Mouse (Mus musculus) midbrain, embryonic 16.5 days (tissue): ENCODE data around the gene Lipk. TPM values are rescaled to one million over a fixed set of nuclear protein-coding genes. Genes with fewer than 3 reads are reported as not detected.

Experiments used
- ATAC-seq: fragments of 200-750 bp; cut with Nextera tagmentation; 2 replicates; pipeline ENCODE4 v1.8.0; 2017; ENCODE audit warnings: moderate TSS enrichment
- H3K27ac ChIP-seq: fragments of 300-500 bp; sonication (generic); 2 replicates; pipeline ENCODE4 v1.5.1; 2014; ENCODE audit warnings: mild to moderate bottlenecking, low read length, mixed read lengths
- H3K27me3 ChIP-seq: fragments of 300-500 bp; sonication (generic); 2 replicates; pipeline ENCODE4 v1.6.1; 2014; ENCODE audit warnings: low read depth, low read length, mixed read lengths; ENCODE audit not compliant: control insufficient read depth, insufficient read depth
- H3K36me3 ChIP-seq: fragments of 300-500 bp; sonication (generic); 2 replicates; pipeline ENCODE4 v1.6.1; 2014; ENCODE audit warnings: mild to moderate bottlenecking, low read length, moderate library complexity, mixed read lengths; ENCODE audit not compliant: control insufficient read depth, insufficient read depth
- H3K4me1 ChIP-seq: fragments of 300-500 bp; sonication (generic); 2 replicates; pipeline ENCODE4 v1.6.1; 2014; ENCODE audit warnings: mild to moderate bottlenecking, low read length, mixed read lengths; ENCODE audit not compliant: control insufficient read depth, insufficient read depth
- H3K4me2 ChIP-seq: fragments of 300-500 bp; sonication (generic); 2 replicates; pipeline ENCODE4 v1.6.1; 2014; ENCODE audit warnings: mild to moderate bottlenecking, low read length, mixed read lengths
- H3K4me3 ChIP-seq: fragments of 300-500 bp; sonication (generic); 2 replicates; pipeline ENCODE4 v1.5.1; 2014; ENCODE audit warnings: low read depth, mild to moderate bottlenecking, low read length, moderate library complexity, mixed read lengths
- H3K9ac ChIP-seq: fragments of 300-500 bp; sonication (generic); 2 replicates; pipeline ENCODE4 v1.6.1; 2014; ENCODE audit warnings: low read depth, low read length, mixed read lengths
- H3K9me3 ChIP-seq: fragments of 300-500 bp; sonication (generic); replicated peaks from 2 replicates; pipeline ENCODE4 v1.6.1; 2014; ENCODE audit warnings: mild to moderate bottlenecking, low read length, mixed read lengths; ENCODE audit not compliant: control insufficient read depth, poor library complexity, severe bottlenecking
- WGBS: fragments of 180-500 bp; shearing (Covaris S2); extraction: QIAGEN DNeasy Blood & Tissue Kit; methylation state at CpG from one replicate; pipeline ENCODE4 v1.1.7; 2014; 5-methylcytosine and 5-hydroxymethylcytosine counted together
- polyA plus RNA-seq: library from polyadenylated mRNA; unstranded; fragments of >200 nt; fragmentation: Nextera tagmentation; extraction: Ambion mirVana; gene quantifications from 2 replicates; pipeline ENCODE4 v1.2.1, GENCODE M21; 2015

The Lipk gene
- polyA plus RNA-seq, 1 experiment from 2014 or later = not detected

DNA sequence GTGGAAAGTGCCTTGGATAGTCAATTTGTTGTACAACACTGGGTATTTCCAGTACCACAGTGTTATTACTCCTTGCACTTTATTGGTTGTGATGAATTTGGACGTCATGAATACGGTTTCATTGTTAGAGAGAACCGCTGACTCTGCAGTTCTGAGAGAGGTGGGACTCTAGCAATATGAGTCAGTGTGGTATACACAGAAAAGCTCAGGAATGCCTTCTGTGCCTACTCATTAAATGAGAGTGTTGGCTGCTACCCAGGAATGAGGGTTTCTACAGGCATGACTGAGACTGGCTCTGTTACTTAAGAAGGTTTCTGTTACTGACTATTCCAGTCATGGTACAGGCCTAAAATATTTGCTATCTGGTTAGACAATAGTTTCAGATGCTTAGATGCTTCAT is 43.4 kb downstream of the Lipk start:
- Histone ChIP-seq H3K9me3 (no peaks in the 10 kb centered on the region; the same call in 1 of the 2 replicates), H3K4me2 (no peak overlapping the region), H3K36me3 (no peaks in the 10 kb centered on the region), H3K9ac (no peak overlapping the region), H3K27ac (no peak overlapping the region), H3K27me3 (no peaks in the 10 kb centered on the region), H3K4me3 (no peak overlapping the region), H3K4me1 (no peaks in the 10 kb centered on the region)
- no peak for ATAC-seq
- 84% methylated on average over 3 of the region's 3 CpGs for WGBS

DNA sequence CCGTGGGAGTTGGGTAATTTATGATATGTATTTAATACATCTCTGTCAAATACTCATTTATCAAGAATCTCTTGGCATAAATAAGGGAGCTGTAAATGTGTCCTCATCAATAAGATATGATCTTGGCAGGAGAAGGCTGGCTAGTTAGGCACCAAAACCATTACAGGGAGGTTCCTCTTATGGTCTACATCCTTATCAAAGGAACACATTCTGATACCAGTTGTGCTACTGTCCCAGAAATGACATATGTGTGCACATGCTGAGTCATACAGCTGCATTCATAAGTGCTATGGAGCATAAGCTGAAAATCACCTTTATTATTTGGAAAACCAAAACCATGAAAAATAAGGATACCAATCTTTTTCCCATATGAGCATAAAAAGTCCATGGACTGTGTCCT is 55.5 kb downstream of the Lipk start:
- Histone ChIP-seq H3K9me3 (no peaks in the 10 kb centered on the region), H3K4me2 (no peak overlapping the region), H3K4me3 (no peak overlapping the region), H3K27ac (no peak overlapping the region), H3K4me1 (no peaks in the 10 kb centered on the region), H3K9ac (no peak overlapping the region), H3K36me3 (no peaks in the 10 kb centered on the region), H3K27me3 (no peaks in the 10 kb centered on the region)
- 48% methylated on average over 1 of the region's 1 CpGs for WGBS
- no peak for ATAC-seq

DNA sequence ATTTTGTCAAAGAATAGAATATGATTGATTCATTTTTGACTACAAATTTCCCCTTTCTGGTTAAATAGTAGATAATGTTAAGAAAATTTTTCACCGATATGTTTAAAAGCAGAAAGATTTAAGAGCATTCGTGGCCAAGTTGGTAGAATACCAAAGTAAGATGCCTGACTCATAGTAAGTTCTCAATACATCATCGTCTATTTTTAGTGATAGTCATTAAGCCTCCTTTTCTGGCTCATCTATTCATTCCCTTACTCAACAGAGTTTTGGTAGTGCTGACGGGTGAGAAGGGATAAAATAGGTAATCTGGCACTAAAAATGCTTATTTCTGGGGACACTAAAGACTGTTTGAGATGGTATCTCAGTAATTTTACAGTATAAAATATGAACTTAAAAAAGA is 56.0 kb downstream of the Lipk start:
- H3K4me2 ChIP-seq = no peak overlapping the region
- H3K4me3 ChIP-seq = no peak overlapping the region
- no peak for ATAC-seq

DNA sequence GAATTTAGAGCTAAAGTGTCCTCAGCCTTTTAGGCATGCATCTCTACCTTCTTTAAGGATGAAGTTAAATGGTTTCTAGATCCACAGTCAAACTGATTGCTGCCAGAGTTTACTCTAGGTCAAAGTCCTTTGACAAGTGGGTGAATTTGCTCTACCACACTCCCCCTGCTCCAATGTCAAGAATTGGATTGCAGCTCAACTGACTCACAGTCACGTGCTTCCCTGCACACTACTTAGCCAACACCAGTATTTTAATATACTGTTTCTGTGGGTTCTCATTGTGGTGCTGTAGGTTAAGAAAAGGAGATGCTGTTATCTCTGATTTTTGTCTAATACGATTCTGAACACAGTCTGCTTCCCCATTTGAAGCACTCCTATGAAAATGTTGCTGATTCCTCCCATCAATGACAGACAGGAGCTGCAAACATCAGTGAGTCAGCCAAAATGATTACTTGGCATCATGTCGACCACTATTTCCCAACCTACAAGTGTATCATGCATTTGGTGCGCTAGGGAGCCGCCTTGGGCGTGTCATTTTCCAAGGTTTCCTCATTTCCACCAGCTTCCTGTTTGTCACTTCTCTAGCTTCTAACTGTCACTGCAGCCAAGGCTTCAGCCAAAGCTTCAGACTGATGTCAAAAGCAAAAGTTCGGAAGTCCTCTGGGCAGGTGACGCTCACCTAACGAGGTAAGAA is 58.8 kb downstream of the Lipk start, which contains the start of gene Lipn:
Lipn (plus strand) TSS at position 580 of the 694 bp plus-strand sequence.
- Histone ChIP-seq H3K9ac (no peak within 1 kb of the TSS), H3K36me3 (no peaks in the 10 kb centered on the region), H3K9me3 (no peaks in the 10 kb centered on the region), H3K27ac (no peak within 1 kb of the TSS), H3K4me3 (no peak within 1 kb of the TSS), H3K4me1 (no peaks in the 10 kb centered on the region), H3K4me2 (no peak within 1 kb of the TSS), H3K27me3 (no peaks in the 10 kb centered on the region)
- 92% methylated on average over 9 of the region's 9 CpGs for WGBS
- ATAC-seq = no peak

More for the DNA sequence above, 56.0 kb downstream of the Lipk start:
- WGBS = 89% methylated on average over 4 of the region's 4 CpGs
- no peak overlapping the region for H3K9ac ChIP-seq
- H3K4me1 ChIP-seq = no peaks in the 10 kb centered on the region
- H3K27me3 ChIP-seq = no peaks in the 10 kb centered on the region
- no peaks in the 10 kb centered on the region for H3K9me3 ChIP-seq
- H3K27ac ChIP-seq = no peak overlapping the region
- no peaks in the 10 kb centered on the region for H3K36me3 ChIP-seq

DNA sequence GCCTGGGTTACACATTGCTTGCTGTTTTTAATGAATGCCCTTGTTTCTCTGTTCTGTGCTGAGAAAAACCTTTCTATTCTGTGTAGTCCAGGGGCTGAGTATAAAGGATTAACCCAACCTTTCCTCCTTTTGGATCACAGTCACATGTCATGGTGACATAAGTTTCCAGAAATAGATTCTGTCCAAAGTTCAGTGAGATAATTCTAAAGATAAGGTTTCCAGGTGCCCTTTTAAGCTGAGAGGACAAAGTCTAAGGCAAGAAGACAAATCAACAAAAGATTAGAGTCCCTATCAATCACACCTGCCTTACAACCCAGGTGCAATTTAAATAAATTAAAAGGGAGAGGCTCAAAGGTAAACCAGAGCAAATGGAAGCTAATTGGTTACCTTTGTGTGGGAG is 66.1 kb downstream of the Lipk start:
- H3K9me3 ChIP-seq = no peaks in the 10 kb centered on the region
- no peak overlapping the region for H3K4me3 ChIP-seq
- no peak overlapping the region for H3K4me2 ChIP-seq
- H3K27me3 ChIP-seq = no peaks in the 10 kb centered on the region
- H3K9ac ChIP-seq = no peak overlapping the region
- no peaks in the 10 kb centered on the region for H3K36me3 ChIP-seq
- H3K27ac ChIP-seq = no peak overlapping the region
- ATAC-seq = no peak
- H3K4me1 ChIP-seq = no peaks in the 10 kb centered on the region

DNA sequence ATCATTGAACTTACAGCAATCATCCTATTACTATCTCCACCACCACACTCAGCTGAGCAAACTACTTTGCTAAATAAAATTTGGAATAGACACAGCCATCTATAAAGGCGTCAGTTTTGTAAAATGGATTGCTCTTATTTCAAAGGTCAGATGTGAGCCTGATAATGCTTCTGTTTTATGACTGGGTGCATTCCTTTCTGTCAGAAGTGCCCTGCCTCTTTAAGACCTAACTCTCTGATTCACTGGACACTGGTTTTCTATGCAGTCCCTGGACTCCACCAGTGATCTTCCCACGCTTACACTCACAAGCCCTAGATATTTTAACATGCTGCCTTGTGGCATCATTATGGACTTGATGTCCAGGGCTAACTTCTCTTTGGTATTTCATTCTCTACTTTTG is 70.0 kb downstream of the Lipk start:
- no peak for ATAC-seq

DNA sequence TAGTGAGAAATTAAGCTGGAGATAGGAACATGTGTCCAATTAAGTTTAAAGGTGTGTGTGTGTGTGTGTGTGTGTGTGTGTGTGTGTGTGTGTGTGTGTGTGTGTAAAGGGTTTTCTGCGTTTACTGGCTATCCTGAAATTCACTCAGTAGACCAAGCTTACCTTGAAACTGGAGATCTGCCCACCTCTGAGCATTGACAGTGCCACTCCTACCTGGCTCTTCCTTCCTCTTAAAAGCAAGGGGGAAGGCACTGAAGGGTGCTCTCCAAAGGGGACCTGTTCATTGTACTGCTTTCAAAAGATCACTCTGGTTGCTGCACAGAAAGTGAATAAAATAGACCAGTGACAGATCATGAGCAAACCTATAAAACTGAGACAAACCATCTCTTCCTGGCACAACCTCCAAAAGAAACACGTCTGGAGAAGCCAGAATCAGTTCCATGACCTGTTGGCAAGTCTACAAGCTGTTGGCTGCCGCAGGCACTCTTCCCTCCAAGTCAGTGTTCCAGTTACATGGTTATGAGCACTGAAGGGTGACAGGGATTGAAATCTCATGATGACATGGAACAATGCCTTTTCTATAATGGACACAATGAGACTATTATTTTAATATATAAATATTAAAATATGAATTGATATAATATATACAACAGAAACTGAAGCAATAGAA is 81.1 kb downstream of the Lipk start:
- Histone ChIP-seq H3K4me2 (no peak overlapping the region), H3K36me3 (no peaks in the 10 kb centered on the region), H3K27ac (no peak overlapping the region), H3K9ac (no peak overlapping the region), H3K4me3 (no peak overlapping the region), H3K27me3 (no peaks in the 10 kb centered on the region), H3K4me1 (no peaks in the 10 kb centered on the region), H3K9me3 (no peaks in the 10 kb centered on the region)
- 73% methylated on average over 3 of the region's 3 CpGs for WGBS
- ATAC-seq = no peak

More for the DNA sequence above, 70.0 kb downstream of the Lipk start:
- Histone ChIP-seq H3K4me3 (no peak overlapping the region), H3K9ac (no peak overlapping the region), H3K9me3 (no peaks in the 10 kb centered on the region), H3K4me1 (no peaks in the 10 kb centered on the region), H3K36me3 (no peaks in the 10 kb centered on the region), H3K27me3 (no peaks in the 10 kb centered on the region), H3K4me2 (no peak overlapping the region), H3K27ac (no peak overlapping the region)
- WGBS = 87% methylated on average over 2 of the region's 2 CpGs

DNA sequence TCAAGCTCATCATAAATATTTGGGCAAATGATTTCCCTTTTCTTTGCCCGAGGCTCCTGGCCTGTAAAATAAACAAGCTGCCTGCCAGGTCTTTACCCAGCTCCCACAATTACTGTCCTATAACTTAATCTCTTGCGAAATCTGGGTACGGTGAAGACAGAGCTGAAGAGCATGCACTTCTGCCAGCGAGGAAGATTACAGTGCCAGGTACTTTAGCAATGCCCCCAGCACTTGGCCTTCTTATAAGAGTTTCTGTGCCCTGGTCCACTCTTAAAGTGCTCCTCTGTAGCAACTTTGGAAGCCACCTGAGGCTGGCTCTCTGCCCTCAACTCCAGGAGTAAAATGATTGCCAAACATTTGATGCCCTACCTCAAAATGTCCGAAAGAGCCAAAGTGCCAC is 87.3 kb downstream of the Lipk start:
- no peaks in the 10 kb centered on the region for H3K4me1 ChIP-seq
- no peak overlapping the region for H3K4me2 ChIP-seq
- H3K27ac ChIP-seq = no peak overlapping the region
- no peak for ATAC-seq
- H3K36me3 ChIP-seq = no peaks in the 10 kb centered on the region
- no peak overlapping the region for H3K9ac ChIP-seq
- H3K9me3 ChIP-seq = no peaks in the 10 kb centered on the region
- 84% methylated on average over 5 of the region's 5 CpGs for WGBS
- H3K4me3 ChIP-seq = no peak overlapping the region
- no peaks in the 10 kb centered on the region for H3K27me3 ChIP-seq

DNA sequence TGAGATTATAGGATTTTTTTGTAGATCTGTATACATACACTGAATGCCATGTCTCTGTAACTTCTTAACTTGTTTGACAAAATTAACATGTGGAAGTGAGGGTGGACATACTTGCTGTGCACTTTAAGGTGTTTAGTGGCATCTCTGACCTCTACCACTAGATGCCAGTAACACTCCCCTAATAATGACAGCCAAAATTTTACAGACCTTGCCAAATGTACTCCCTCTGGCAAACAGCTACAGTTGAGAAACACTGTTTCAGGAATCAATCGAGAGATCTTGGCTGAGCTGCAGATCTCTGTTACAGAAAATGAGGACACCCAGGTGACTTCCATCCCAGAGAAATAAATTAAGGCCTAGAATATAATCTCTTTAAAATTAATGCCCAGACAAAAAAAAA is 88.1 kb downstream of the Lipk start:
- Histone ChIP-seq H3K36me3 (no peaks in the 10 kb centered on the region), H3K4me3 (no peak overlapping the region), H3K9me3 (no peaks in the 10 kb centered on the region), H3K27ac (no peak overlapping the region), H3K4me2 (no peak overlapping the region), H3K27me3 (no peaks in the 10 kb centered on the region), H3K9ac (no peak overlapping the region), H3K4me1 (no peaks in the 10 kb centered on the region)
- ATAC-seq = no peak
- WGBS = 76% methylated on average over 1 of the region's 1 CpGs
